7 mouse cellular contexts compared by ENCODE assay signal in the genomic region with DNA sequence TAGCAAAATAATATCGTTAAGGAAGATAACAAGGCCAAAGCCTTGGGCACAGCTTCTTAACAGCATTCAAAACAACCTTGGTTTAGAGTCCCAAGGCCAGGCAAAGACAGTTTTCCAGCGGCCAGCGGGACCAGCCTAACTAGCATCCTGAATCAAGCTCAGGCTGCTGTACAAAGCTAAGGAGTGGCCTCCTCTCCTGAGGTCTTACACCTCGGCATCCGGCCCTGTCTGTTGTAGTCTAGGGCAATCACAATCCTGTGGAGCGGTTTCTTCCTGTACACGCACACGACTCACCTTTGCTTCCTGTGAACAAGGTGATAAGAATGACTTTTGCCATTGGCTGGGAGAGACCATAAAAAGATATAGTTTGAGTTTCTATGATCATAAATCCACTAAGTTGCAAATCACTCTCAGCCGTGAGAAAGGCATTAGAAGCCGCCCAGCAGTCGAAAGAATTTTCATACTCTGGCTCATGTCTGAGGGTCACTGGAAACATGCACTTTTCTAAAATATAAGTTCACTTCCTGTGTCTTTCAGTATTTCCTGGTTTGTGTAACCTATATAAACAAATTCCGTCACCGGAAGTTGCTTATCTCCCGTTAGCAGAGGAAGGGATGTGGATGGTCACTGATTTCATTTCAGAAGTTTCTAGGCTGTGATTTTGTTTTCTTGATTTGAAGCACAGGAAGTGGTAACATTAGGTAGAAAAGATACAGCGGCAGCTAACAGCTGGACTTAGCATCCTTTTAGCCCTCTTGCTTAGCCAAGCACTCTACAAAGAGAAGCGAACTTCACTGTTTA. TPM values are rescaled to one million over a fixed set of nuclear protein-coding genes. Genes with fewer than 3 reads are reported as not detected.
A peak's percentile ranks its signal among the peaks of the same experiment; 100 is the strongest.
DNase-seq lines count a peak whose midpoint lies in the region; ATAC-seq lines count a peak whose summit lies in the region.

No protein-coding gene starts in this region.

- H3K4me2 ChIP-seq in lung, embryonic 16.5 days (ENCODE audit: low read depth, low read length), result no peak overlapping the region
- no peak overlapping the region for H3K4me2 ChIP-seq in hindbrain, embryonic 13.5 days
- no peak overlapping the region for H3K4me2 ChIP-seq in neural tube, embryonic 14.5 days (ENCODE audit: low read depth, low read length)

- H3K9ac ChIP-seq in lung, embryonic 16.5 days (ENCODE audit: low read length), result no peak overlapping the region
- H3K9ac ChIP-seq in hindbrain, embryonic 13.5 days, result 0 out of 2 replicates have a peak overlapping the region, but pooled peaks have one; percentile 1
- no peak overlapping the region for H3K9ac ChIP-seq in neural tube, embryonic 14.5 days (replicated peaks; ENCODE audit: low read depth, low read length)

- WGBS in lung, embryonic 16.5 days, result 36% methylated on average over 16 of the region's 16 CpGs
- 65% methylated on average over 16 of the region's 16 CpGs for WGBS in hindbrain, embryonic 13.5 days
- WGBS in neural tube, embryonic 14.5 days, result 59% methylated on average over 16 of the region's 16 CpGs

- H3K36me3 ChIP-seq in lung, embryonic 16.5 days (ENCODE audit: control insufficient read depth, insufficient read depth, low read length), result no peaks in the 10 kb centered on the region
- no peaks in the 10 kb centered on the region for H3K36me3 ChIP-seq in hindbrain, embryonic 13.5 days
- no peaks in the 10 kb centered on the region for H3K36me3 ChIP-seq in neural tube, embryonic 14.5 days (ENCODE audit: control insufficient read depth, insufficient read depth, low read length)

- peak overlapping the region; percentile 97 for H3K27ac ChIP-seq in lung, embryonic 16.5 days (ENCODE audit: low read length)
- H3K27ac ChIP-seq in hindbrain, embryonic 13.5 days, result peak overlapping the region; percentile 98
- H3K27ac ChIP-seq in neural tube, embryonic 14.5 days (ENCODE audit: low read depth, low read length), result peak overlapping the region; percentile 10; the same call in 1 of the 2 replicates

- peaks cover 28% of the 10 kb centered on the region for H3K4me1 ChIP-seq in lung, embryonic 16.5 days (replicated peaks; ENCODE audit: control insufficient read depth, insufficient read depth, low read length)
- H3K4me1 ChIP-seq in hindbrain, embryonic 13.5 days (replicated peaks), result peaks cover 53% of the 10 kb centered on the region
- peaks cover 12% of the 10 kb centered on the region for H3K4me1 ChIP-seq in neural tube, embryonic 14.5 days (ENCODE audit: control insufficient read depth, insufficient read depth, low read length)

- H3K4me3 ChIP-seq in lung, embryonic 16.5 days (ENCODE audit: low read length), result no peak overlapping the region
- no peak overlapping the region for H3K4me3 ChIP-seq in hindbrain, embryonic 13.5 days
- H3K4me3 ChIP-seq in neural tube, embryonic 14.5 days (ENCODE audit: low read depth, low read length), result no peak overlapping the region

- no peak for DNase-seq in lung, postnatal 4 days
- peak; percentile 42 for DNase-seq in adrenal gland, postnatal 14 days
- DNase-seq in thymus, postnatal 0 days (ENCODE audit: low spot score), result no peak
- DNase-seq in gastrocnemius, postnatal 4 days (ENCODE audit: low spot score in 2 of 2), result no peak

- ATAC-seq in lung, embryonic 16.5 days (ENCODE audit: low read depth), result no peak
- no peak for ATAC-seq in hindbrain, embryonic 13.5 days (ENCODE audit: low FRiP score)
- no peak for ATAC-seq in neural tube, embryonic 14.5 days (ENCODE audit: low read depth)

- no peaks in the 10 kb centered on the region for H3K9me3 ChIP-seq in lung, embryonic 16.5 days (ENCODE audit: control insufficient read depth, low read length)
- no peaks in the 10 kb centered on the region for H3K9me3 ChIP-seq in hindbrain, embryonic 13.5 days
- H3K9me3 ChIP-seq in neural tube, embryonic 14.5 days (ENCODE audit: control insufficient read depth, low read length), result no peaks in the 10 kb centered on the region

- no peaks in the 10 kb centered on the region for H3K27me3 ChIP-seq in lung, embryonic 16.5 days (ENCODE audit: control insufficient read depth, insufficient read depth, low read depth, low read length)
- no peaks in the 10 kb centered on the region for H3K27me3 ChIP-seq in hindbrain, embryonic 13.5 days
- H3K27me3 ChIP-seq in neural tube, embryonic 14.5 days (ENCODE audit: control insufficient read depth, insufficient read depth, low read length), result no peaks in the 10 kb centered on the region; the same call in 1 of the 2 replicates

RNA-seq across cellular contexts. Expression of gene Enc1, which starts 2.5 kb away (rescaled TPM):
- 10.3 and 11.1 TPM in 2 replicates for polyA plus RNA-seq in lung, embryonic 16.5 days (2015; fragmentation: Nextera tagmentation; extraction: Ambion mirVana)
- 15.0 and 19.0 TPM in 2 replicates for total RNA-seq in adrenal gland, postnatal 14 days (2021)
- polyA plus RNA-seq in hindbrain, embryonic 13.5 days (2015; fragmentation: Nextera tagmentation; extraction: Ambion mirVana), result 59.2 and 62.1 TPM in 2 replicates
- 72.3 and 94.5 TPM in 2 replicates for polyA plus RNA-seq in neural tube, embryonic 14.5 days (2014; fragmentation: Nextera tagmentation; extraction: Ambion mirVana)
- polyA plus RNA-seq in thymus, postnatal 0 days (2015; fragmentation: Nextera tagmentation; extraction: Ambion mirVana), result 1.9 and 2.0 TPM in 2 replicates
- 10 to 100 TPM; 11.0 to 12.9 TPM for total RNA-seq in gastrocnemius, postnatal 4 days (2021)

RNA-seq across cellular contexts. Expression of gene Hexb, which starts 40.2 kb away (rescaled TPM):
- polyA plus RNA-seq in lung, embryonic 16.5 days (2015; fragmentation: Nextera tagmentation; extraction: Ambion mirVana), result 34.2 and 36.2 TPM in 2 replicates
- total RNA-seq in adrenal gland, postnatal 14 days (2021), result 24.6 and 25.6 TPM in 2 replicates
- polyA plus RNA-seq in hindbrain, embryonic 13.5 days (2015; fragmentation: Nextera tagmentation; extraction: Ambion mirVana), result 37.3 and 40.1 TPM in 2 replicates
- polyA plus RNA-seq in neural tube, embryonic 14.5 days (2014; fragmentation: Nextera tagmentation; extraction: Ambion mirVana), result 48.2 and 54.1 TPM in 2 replicates
- polyA plus RNA-seq in thymus, postnatal 0 days (2015; fragmentation: Nextera tagmentation; extraction: Ambion mirVana), result 97.2 and 99.2 TPM in 2 replicates
- 10 to 100 TPM; 26.7 to 27.8 TPM for total RNA-seq in gastrocnemius, postnatal 4 days (2021)

Comparison
In these comparisons a context has a peak if more than half of its experiments do, and no peak if none do; other contexts are left out.
1. H3K27ac ChIP-seq: peak in every context shown above with its lines; median percentile 98 in hindbrain, embryonic 13.5 days; 97 in lung, embryonic 16.5 days; 10 in neural tube, embryonic 14.5 days.